24 mouse cellular contexts compared by ENCODE assay signal in genomic region chr13:32863456-32863855, GRCm38 (mm10). TPM values are rescaled to one million over a fixed set of nuclear protein-coding genes. Genes with fewer than 3 reads are reported as not detected.
DNase-seq lines count a peak whose midpoint lies in the region; ATAC-seq lines count a peak whose summit lies in the region.
"Had no signal": no experiment of that assay in that cellular context is flagged by ENCODE, and none has a peak within 500 bp of the region (broad histone marks: within the 10 kb centered on the region; RNA-seq: fewer than 3 reads in every experiment).

No protein-coding gene starts in this region.

- H3K4me1 ChIP-seq in heart, embryonic 12.5 days (replicated peaks), result 0 out of 2 replicates have a peak, but pooled peaks cover 2% of the 10 kb centered on the region
- H3K4me1 ChIP-seq: embryonic facial prominence, embryonic 10.5 days; embryonic facial prominence, embryonic 12.5 days; forebrain, embryonic 13.5 days; forebrain, embryonic 15.5 days had no signal

- no peaks in the 10 kb centered on the region for H3K36me3 ChIP-seq in splenic B cell, adult 2 months (ENCODE audit: control insufficient read depth, insufficient read depth, low read length, poor library complexity, severe bottlenecking)
- no peaks in the 10 kb centered on the region for H3K36me3 ChIP-seq in heart, embryonic 12.5 days
- H3K36me3 ChIP-seq: embryonic facial prominence, embryonic 10.5 days; embryonic facial prominence, embryonic 12.5 days; forebrain, embryonic 15.5 days; G1E had no signal

- no peaks in the 10 kb centered on the region for H3K9me3 ChIP-seq in heart, embryonic 12.5 days (replicated peaks)
- H3K9me3 ChIP-seq: embryonic facial prominence, embryonic 10.5 days; embryonic facial prominence, embryonic 12.5 days; forebrain, embryonic 13.5 days; forebrain, embryonic 15.5 days; G1E had no signal

- DNase-seq in gastrocnemius, postnatal 25 days, result peak; percentile 14
- no peak for DNase-seq in gastrocnemius, postnatal 10 days
- peak; percentile 75 for DNase-seq in adipocyte (ENCODE audit: low spot score)
- DNase-seq in splenic B cell, adult 2 months (ENCODE audit: low read depth, low spot score), result peak; percentile 65
- DNase-seq in kidney, postnatal 36 days, result no peak
- DNase-seq: adrenal gland, adult 2 months; adrenal gland, postnatal 10 days; adrenal gland, postnatal 36 days; cerebellum, adult 11-12 months; cerebellum, adult 2 months; cerebellum, adult 9-10 months; cerebellum, postnatal 25 days; forebrain, postnatal 0 days had no signal

- no peak for ATAC-seq in heart, embryonic 12.5 days (ENCODE audit: insufficient number of reproducible peaks, low FRiP score)
- ATAC-seq: activated CD4-positive, CD25-positive, alpha-beta regulatory T cell, adult 4 months; forebrain, embryonic 13.5 days; forebrain, embryonic 15.5 days; forebrain, postnatal 0 days; Patski had no signal

- H3K27me3 ChIP-seq in splenic B cell, adult 2 months (ENCODE audit: control insufficient read depth, insufficient read depth, low read length, poor library complexity, severe bottlenecking), result no peaks in the 10 kb centered on the region
- H3K27me3 ChIP-seq in heart, embryonic 12.5 days (replicated peaks), result no peaks in the 10 kb centered on the region
- H3K27me3 ChIP-seq: embryonic facial prominence, embryonic 12.5 days; forebrain, embryonic 13.5 days; forebrain, embryonic 15.5 days; Patski had no signal

- H3K9ac ChIP-seq in heart, embryonic 12.5 days, result no peak overlapping the region
- H3K9ac ChIP-seq: embryonic facial prominence, embryonic 12.5 days; forebrain, embryonic 13.5 days; forebrain, embryonic 15.5 days; forebrain, postnatal 0 days had no signal

- no peak overlapping the region for H3K27ac ChIP-seq in heart, embryonic 12.5 days (ENCODE audit: poor library complexity, severe bottlenecking)
- H3K27ac ChIP-seq: embryonic facial prominence, embryonic 10.5 days; embryonic facial prominence, embryonic 12.5 days; forebrain, embryonic 13.5 days; forebrain, embryonic 15.5 days had no signal

- no peak overlapping the region for H3K4me3 ChIP-seq in heart, embryonic 12.5 days
- H3K4me3 ChIP-seq: embryonic facial prominence, embryonic 10.5 days; embryonic facial prominence, embryonic 12.5 days; forebrain, embryonic 13.5 days; forebrain, embryonic 15.5 days had no signal

- H3K4me2 ChIP-seq in heart, embryonic 12.5 days, result no peak overlapping the region
- H3K4me2 ChIP-seq: embryonic facial prominence, embryonic 12.5 days; forebrain, embryonic 13.5 days; forebrain, embryonic 15.5 days had no signal

RNA-seq across cellular contexts. Expression of gene Serpinb1a, which starts 12.5 kb away (rescaled TPM):
- total RNA-seq in gastrocnemius, postnatal 25 days (2021), result 1 to 10 TPM; 5.4 to 7.8 TPM
- 1 to 10 TPM; 7.0 to 9.0 TPM for total RNA-seq in gastrocnemius, postnatal 10 days (2021)
- polyA plus RNA-seq in heart, embryonic 12.5 days (2016; fragmentation: Nextera tagmentation; extraction: Ambion mirVana), result 6.1 and 7.6 TPM in 2 replicates
- polyA plus RNA-seq: G1E had no signal

RNA-seq across cellular contexts. Expression of gene Serpinb1c, which starts 34.6 kb away (rescaled TPM):
- total RNA-seq in gastrocnemius, postnatal 25 days (2021), result 1 to 10 TPM; 2.7 to 4.1 TPM
- 1 to 10 TPM; 1.2 TPM for total RNA-seq in gastrocnemius, postnatal 10 days (2021)
- 0.26 TPM in 1 of 2 replicates, not detected in the other for polyA plus RNA-seq in heart, embryonic 12.5 days (2016; fragmentation: Nextera tagmentation; extraction: Ambion mirVana)
- total RNA-seq: adrenal gland, adult 2 months; adrenal gland, postnatal 36 days; forebrain, postnatal 0 days; G1E had no signal
- polyA plus RNA-seq: activated CD4-positive, CD25-positive, alpha-beta regulatory T cell, adult 4 months; adrenal gland, adult 2 months; cortical plate, adult 2 months; embryonic facial prominence, embryonic 10.5 days; embryonic facial prominence, embryonic 12.5 days; embryonic facial prominence, embryonic 14.5 days; forebrain, embryonic 11.5 days; forebrain, embryonic 13.5 days; forebrain, embryonic 15.5 days; forebrain, postnatal 0 days; G1E had no signal

Comparison
In these comparisons a context has a peak if more than half of its experiments do, and no peak if none do; other contexts are left out.
1. DNase-seq: peak in gastrocnemius, postnatal 25 days (single experiment), adipocyte (single experiment) and splenic B cell, adult 2 months (single experiment); none in gastrocnemius, postnatal 10 days (single experiment) and kidney, postnatal 36 days (0 of 2).